Mouse (Mus musculus): ENCODE results near the gene Spock1. TPM values are rescaled to one million over a fixed set of nuclear protein-coding genes. Genes with fewer than 3 reads are reported as not detected.

Gene Spock1
- polyA plus RNA-seq, 1 experiment from 2014 or later, result 1.6 TPM

DNA sequence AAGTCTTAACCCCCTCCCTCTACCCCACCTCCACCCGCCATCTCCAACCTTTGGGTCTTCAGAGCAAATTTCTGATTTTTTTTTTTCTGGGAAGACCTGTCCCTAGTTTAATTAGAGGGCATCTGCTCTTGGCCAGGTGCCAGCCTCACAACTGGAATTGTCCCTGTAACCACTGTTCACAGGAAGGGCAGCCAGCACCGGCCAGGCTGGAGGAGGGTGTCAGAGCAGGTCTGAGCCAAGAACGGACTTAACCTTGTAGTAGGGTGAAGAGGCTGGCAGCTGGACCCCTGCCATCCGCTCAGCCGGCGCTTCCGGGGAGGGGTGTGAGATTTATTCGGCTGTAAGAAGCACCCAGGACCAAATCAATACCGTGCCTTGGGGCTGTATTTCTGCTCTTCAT is 3.0 kb upstream of the Spock1 start:
- H3K36me3 ChIP-seq (ENCODE audit: control insufficient read depth, insufficient read depth, low read length), result no peaks in the 10 kb centered on the region
- no peak overlapping the region for H3K9ac ChIP-seq (ENCODE audit: low read length)
- no peak overlapping the region for H3K27ac ChIP-seq (replicated peaks)
- H3K4me3 ChIP-seq (ENCODE audit: low read depth, low read length), result no peak overlapping the region
- TF ChIP-seq EP300 (optimal IDR thresholded peaks at IDR 0.05) (no peak), CTCF (IDR thresholded peaks at IDR 0.05; ENCODE audit: low read depth) (no peak)
- H3K4me2 ChIP-seq (replicated peaks; ENCODE audit: low read depth), result no peak overlapping the region
- peaks cover 6% of the 10 kb centered on the region for H3K27me3 ChIP-seq (ENCODE audit: control insufficient read depth, insufficient read depth, low read length)
- DNase-seq (ENCODE audit: low spot score) (no peak), ATAC-seq (ENCODE audit: low FRiP score, low TSS enrichment) (no peak)
- 73% methylated on average over 9 of the region's 9 CpGs for WGBS
- H3K9me3 ChIP-seq (ENCODE audit: control insufficient read depth, low read length), result no peaks in the 10 kb centered on the region
- H3K4me1 ChIP-seq (replicated peaks; ENCODE audit: control insufficient read depth, insufficient read depth), result no peaks in the 10 kb centered on the region

DNA sequence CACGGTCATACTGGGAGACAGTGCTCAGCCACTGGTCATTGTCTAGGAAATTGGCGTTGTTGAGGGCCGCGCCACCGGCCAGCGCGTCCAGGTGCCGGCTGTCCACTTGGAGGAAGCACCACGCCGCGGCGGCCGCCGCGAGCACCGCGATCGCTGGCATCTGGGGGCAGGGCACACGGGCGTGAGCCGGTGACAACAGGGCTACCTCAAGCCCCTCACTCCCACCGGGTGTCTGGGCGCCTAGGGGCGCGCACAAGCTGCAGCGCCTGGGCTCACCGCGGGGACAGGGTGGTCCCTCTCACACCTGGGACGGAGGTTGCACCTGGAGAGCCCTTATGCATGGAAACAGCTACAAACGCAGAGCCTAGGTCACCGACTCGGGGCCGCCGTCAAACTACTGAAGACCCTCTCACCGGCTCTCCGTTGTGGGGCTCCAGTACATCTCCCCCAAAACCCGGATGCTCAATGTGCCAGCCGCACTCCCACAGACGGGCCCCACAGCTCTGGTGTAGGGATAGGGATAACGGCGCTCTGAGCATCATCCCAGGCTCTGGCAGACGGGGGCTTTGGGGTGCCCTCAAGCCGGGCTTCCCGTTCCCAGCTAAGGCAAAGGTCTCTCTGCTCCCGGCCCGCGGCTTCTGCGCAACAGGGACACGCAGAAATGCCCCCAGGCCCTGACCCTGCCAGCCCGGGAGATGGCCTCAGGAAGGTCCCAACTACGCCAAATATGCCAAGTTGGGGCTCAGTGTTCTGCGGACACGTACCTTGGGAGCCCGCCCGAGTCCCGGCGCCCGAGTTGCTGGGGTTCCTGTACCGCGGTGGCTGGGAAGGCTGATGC is 485 bp downstream of the Spock1 start:
- H3K4me3 ChIP-seq (ENCODE audit: low read depth, low read length), result peak overlapping the region; percentile 24; the same call in 1 of the 2 replicates
- H3K27me3 ChIP-seq (ENCODE audit: control insufficient read depth, insufficient read depth, low read length), result peaks cover 6% of the 10 kb centered on the region
- peak; percentile 18; the same call in 1 of the 2 replicates for ATAC-seq (ENCODE audit: low FRiP score, low TSS enrichment)
- H3K9ac ChIP-seq (ENCODE audit: low read length), result no peak overlapping the region
- DNase-seq (ENCODE audit: low spot score), result no peak
- 4% methylated on average over 60 of the region's 60 CpGs for WGBS
- H3K9me3 ChIP-seq (ENCODE audit: control insufficient read depth, low read length), result no peaks in the 10 kb centered on the region
- H3K36me3 ChIP-seq (ENCODE audit: control insufficient read depth, insufficient read depth, low read length), result no peaks in the 10 kb centered on the region
- peak overlapping the region; percentile 40 for H3K4me2 ChIP-seq (replicated peaks; ENCODE audit: low read depth)
- H3K4me1 ChIP-seq (replicated peaks; ENCODE audit: control insufficient read depth, insufficient read depth), result no peaks in the 10 kb centered on the region
- no peak overlapping the region for H3K27ac ChIP-seq (replicated peaks)
- no peak for TF ChIP-seq CTCF (IDR thresholded peaks at IDR 0.05; ENCODE audit: low read depth)
- no peak for TF ChIP-seq EP300 (optimal IDR thresholded peaks at IDR 0.05)

DNA sequence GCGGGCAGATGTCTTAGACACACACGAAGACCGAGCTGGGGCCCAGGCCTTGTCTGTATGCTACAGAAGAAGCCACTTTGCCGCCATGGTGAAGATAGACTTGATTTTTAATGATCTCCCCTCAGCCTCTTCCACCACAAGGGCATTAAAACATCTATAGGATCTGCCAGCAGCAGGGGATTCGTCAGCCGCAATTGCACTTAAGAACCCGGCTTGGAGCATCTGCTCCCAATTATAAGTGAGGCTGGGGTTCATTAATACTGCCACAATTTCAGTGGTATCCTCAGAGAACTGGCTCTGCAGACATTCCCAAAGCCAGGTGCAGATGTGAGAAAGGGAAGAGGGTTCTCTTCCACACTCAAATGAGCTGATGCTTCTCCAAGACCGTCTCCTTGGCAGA is 13.5 kb downstream of the Spock1 start:
- Histone ChIP-seq H3K4me3 (ENCODE audit: low read depth, low read length) (no peak overlapping the region), H3K36me3 (ENCODE audit: control insufficient read depth, insufficient read depth, low read length) (no peaks in the 10 kb centered on the region), H3K9ac (ENCODE audit: low read length) (no peak overlapping the region), H3K27ac (replicated peaks) (no peak overlapping the region), H3K9me3 (ENCODE audit: control insufficient read depth, low read length) (no peaks in the 10 kb centered on the region), H3K4me2 (replicated peaks; ENCODE audit: low read depth) (no peak overlapping the region), H3K27me3 (ENCODE audit: control insufficient read depth, insufficient read depth, low read length) (no peaks in the 10 kb centered on the region), H3K4me1 (replicated peaks; ENCODE audit: control insufficient read depth, insufficient read depth) (no peaks in the 10 kb centered on the region)
- whole genome bisulfite sequencing, result 93% methylated on average over 8 of the region's 8 CpGs
- ATAC-seq (ENCODE audit: low FRiP score, low TSS enrichment) (no peak), DNase-seq (ENCODE audit: low spot score) (no peak)
- TF ChIP-seq CTCF (IDR thresholded peaks at IDR 0.05; ENCODE audit: low read depth) (no peak), EP300 (optimal IDR thresholded peaks at IDR 0.05) (no peak)

DNA sequence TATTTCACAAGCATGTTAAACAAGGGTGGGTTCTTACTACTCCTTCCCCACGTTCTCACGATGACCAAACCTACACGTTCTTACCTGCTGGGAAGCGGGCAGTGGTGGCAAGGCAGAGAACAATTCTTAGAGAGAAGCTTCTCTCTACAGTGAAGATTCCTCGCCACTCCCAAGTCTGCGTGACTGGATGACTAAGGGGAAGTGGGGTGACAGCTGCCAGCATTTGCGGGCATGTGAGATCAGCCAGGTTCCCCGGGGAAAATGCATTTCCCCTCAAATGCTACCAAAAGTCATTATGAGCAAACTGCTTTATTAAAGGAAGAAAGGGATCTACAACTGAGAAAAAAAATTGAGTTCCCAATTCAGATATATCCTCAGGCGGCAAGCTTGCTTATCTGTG is 18.4 kb downstream of the Spock1 start:
- no peak overlapping the region for H3K4me3 ChIP-seq (ENCODE audit: low read depth, low read length)
- H3K4me1 ChIP-seq (replicated peaks; ENCODE audit: control insufficient read depth, insufficient read depth), result no peaks in the 10 kb centered on the region
- ATAC-seq (ENCODE audit: low FRiP score, low TSS enrichment) (no peak), DNase-seq (ENCODE audit: low spot score) (no peak)
- H3K9ac ChIP-seq (ENCODE audit: low read length), result no peak overlapping the region
- H3K36me3 ChIP-seq (ENCODE audit: control insufficient read depth, insufficient read depth, low read length), result no peaks in the 10 kb centered on the region
- 38% methylated on average over 9 of the region's 9 CpGs for WGBS
- H3K27ac ChIP-seq (replicated peaks), result no peak overlapping the region
- no peak overlapping the region; the same call in 1 of the 2 replicates for H3K4me2 ChIP-seq (replicated peaks; ENCODE audit: low read depth)
- no peaks in the 10 kb centered on the region for H3K27me3 ChIP-seq (ENCODE audit: control insufficient read depth, insufficient read depth, low read length)
- TF ChIP-seq CTCF (IDR thresholded peaks at IDR 0.05; ENCODE audit: low read depth), result no peak
- no peak for TF ChIP-seq EP300 (optimal IDR thresholded peaks at IDR 0.05)
- no peaks in the 10 kb centered on the region for H3K9me3 ChIP-seq (ENCODE audit: control insufficient read depth, low read length)

DNA sequence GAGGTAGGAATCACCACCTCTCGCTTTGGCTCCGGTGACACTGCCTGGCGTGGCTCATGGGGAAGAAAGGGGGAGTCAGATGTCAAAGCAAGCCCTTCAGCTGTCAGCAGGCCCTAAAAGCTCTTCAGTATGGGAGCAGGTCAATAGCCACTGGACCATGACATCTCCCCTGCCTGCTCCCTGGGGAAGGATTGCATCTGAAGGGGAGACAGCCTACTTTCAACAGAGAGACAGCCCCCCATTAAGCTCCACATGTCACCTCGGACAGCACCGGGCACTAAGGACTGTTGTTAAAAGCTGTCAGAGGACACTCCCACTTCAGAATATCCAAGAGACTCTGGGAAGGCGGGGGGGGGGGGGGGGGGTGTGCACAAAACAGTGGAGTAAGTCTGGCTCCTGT is 19.1 kb downstream of the Spock1 start:
- H3K4me2 ChIP-seq (replicated peaks; ENCODE audit: low read depth), result no peak overlapping the region; the same call in 1 of the 2 replicates
- DNase-seq (ENCODE audit: low spot score) (no peak), ATAC-seq (ENCODE audit: low FRiP score, low TSS enrichment) (no peak)
- H3K27me3 ChIP-seq (ENCODE audit: control insufficient read depth, insufficient read depth, low read length), result no peaks in the 10 kb centered on the region
- no peak overlapping the region for H3K27ac ChIP-seq (replicated peaks)
- no peaks in the 10 kb centered on the region for H3K36me3 ChIP-seq (ENCODE audit: control insufficient read depth, insufficient read depth, low read length)
- no peak overlapping the region for H3K4me3 ChIP-seq (ENCODE audit: low read depth, low read length)
- 24% methylated on average over 6 of the region's 6 CpGs for WGBS
- no peaks in the 10 kb centered on the region for H3K9me3 ChIP-seq (ENCODE audit: control insufficient read depth, low read length)
- no peak overlapping the region for H3K9ac ChIP-seq (ENCODE audit: low read length)
- no peaks in the 10 kb centered on the region for H3K4me1 ChIP-seq (replicated peaks; ENCODE audit: control insufficient read depth, insufficient read depth)
- TF ChIP-seq CTCF (IDR thresholded peaks at IDR 0.05; ENCODE audit: low read depth) (no peak), EP300 (optimal IDR thresholded peaks at IDR 0.05) (no peak)

DNA sequence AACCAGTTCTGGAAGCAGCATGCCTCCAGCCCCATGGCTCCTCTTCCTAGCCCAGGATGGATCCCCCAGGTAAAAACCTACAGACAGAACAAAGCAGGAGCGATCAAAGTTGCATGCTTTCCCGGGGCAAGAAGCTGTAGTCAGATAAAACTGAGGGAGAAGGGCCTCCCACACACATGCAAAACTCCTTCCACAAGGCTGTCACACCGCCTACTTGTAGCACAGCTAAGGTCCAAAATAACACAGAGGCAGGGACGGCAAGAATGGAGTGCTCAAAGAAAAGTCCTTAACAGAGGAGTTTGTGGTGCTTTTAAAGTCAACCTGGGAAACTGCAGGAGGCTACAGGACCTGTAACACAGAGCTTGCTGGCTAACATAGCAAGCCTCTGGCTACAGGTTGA is 28.3 kb downstream of the Spock1 start:
- no peaks in the 10 kb centered on the region for H3K9me3 ChIP-seq (ENCODE audit: control insufficient read depth, low read length)
- DNase-seq (ENCODE audit: low spot score), result no peak
- H3K36me3 ChIP-seq (ENCODE audit: control insufficient read depth, insufficient read depth, low read length), result no peaks in the 10 kb centered on the region
- H3K4me2 ChIP-seq (replicated peaks; ENCODE audit: low read depth), result no peak overlapping the region
- no peak overlapping the region for H3K9ac ChIP-seq (ENCODE audit: low read length)
- ATAC-seq (ENCODE audit: low FRiP score, low TSS enrichment), result no peak
- H3K27me3 ChIP-seq (ENCODE audit: control insufficient read depth, insufficient read depth, low read length), result no peaks in the 10 kb centered on the region
- no peaks in the 10 kb centered on the region for H3K4me1 ChIP-seq (replicated peaks; ENCODE audit: control insufficient read depth, insufficient read depth)
- no peak overlapping the region for H3K4me3 ChIP-seq (ENCODE audit: low read depth, low read length)
- no peak overlapping the region for H3K27ac ChIP-seq (replicated peaks)
- 49% methylated on average over 4 of the region's 4 CpGs for WGBS
- no peak for TF ChIP-seq CTCF (IDR thresholded peaks at IDR 0.05; ENCODE audit: low read depth)
- TF ChIP-seq EP300 (optimal IDR thresholded peaks at IDR 0.05), result no peak

Measured in stomach, postnatal 0 days (tissue).